Mouse (Mus musculus) spleen, adult 2 months (tissue): ENCODE results near the gene Eif4a2.
"Not testable (repeated sequence)": the region's sequence is repeated elsewhere in the genome, so short reads cannot be mapped to it uniquely, and the experiment has no call there.

ENCODE experiments used
- CTCF ChIP-seq: fragments of 200-500 bp; IDR thresholded peaks from 2 replicates; pipeline ENCODE4 v1.5.1; 2011; ENCODE audit warnings: mild to moderate bottlenecking, inconsistent platforms; ENCODE audit not compliant: insufficient read depth, insufficient read length, insufficient replicate concordance; ENCODE audit errors: extremely low read depth
- POLR2A ChIP-seq: fragments of 200-500 bp; IDR thresholded peaks from 2 replicates; pipeline ENCODE4 v1.6.1; 2011; ENCODE audit warnings: low read depth, low read length, inconsistent platforms

- TF ChIP-seq CTCF, POLR2A: not testable (repeated sequence)
Measured at GRCm38 (mm10) chr16:23059630-23060029, 47.6 kb upstream of the Eif4a2 start.
